Mouse (Mus musculus) gastrocnemius, postnatal 4 days (tissue): ENCODE data around the gene Hemgn. TPM values are rescaled to one million over a fixed set of nuclear protein-coding genes. Genes with fewer than 3 reads are reported as not detected.

Experiments
- DNase-seq, 2 experiments: peaks; one replicate each; pipeline ENCODE4 v3.0.0; 2021 to 2022; ENCODE audit warnings: low spot score in 2 of 2, mixed read lengths in 2 of 2
- total RNA-seq, 2 experiments: library from RNA; stranded (reverse); gene quantifications; 2 replicates each; pipeline ENCODE4 v1.2.3; 2021

The Hemgn gene
- total RNA-seq, 2 experiments from 2014 or later: 0.54 TPM; not detected in 1

DNA sequence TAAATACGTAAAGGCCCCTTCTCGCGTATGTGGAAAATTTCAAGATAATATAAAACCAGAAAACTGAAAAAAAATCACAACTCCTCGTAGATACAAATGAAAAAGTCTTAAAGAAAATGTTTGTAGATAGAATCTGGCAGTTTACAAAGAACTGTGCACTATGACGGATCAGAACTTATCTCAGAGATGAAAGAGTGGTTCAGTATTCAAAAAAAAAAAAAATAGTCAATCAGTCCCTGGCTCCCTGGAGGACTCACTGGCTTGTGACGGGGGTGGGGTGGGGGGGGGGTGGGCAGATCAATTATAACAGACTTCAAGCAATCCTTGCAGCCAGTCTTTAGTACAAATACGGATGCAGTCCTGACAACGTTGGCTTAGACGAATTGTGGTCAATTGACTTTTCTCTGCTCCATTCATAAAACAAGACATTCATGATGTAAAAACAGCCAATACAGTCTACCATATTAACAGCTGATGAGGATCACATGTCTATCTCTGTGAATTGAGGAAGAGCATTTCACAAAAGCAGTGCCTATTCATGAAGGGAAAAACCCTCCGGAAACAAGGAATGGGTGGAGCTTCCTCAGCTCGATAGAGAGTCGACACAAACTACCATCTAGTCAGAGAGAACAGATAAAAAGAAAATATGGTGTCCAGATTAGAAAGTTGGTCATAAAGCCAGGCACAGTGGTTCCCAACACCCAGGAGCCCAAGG lies 53.6 kb downstream of the Hemgn start:
- DNase-seq: no peak

DNA sequence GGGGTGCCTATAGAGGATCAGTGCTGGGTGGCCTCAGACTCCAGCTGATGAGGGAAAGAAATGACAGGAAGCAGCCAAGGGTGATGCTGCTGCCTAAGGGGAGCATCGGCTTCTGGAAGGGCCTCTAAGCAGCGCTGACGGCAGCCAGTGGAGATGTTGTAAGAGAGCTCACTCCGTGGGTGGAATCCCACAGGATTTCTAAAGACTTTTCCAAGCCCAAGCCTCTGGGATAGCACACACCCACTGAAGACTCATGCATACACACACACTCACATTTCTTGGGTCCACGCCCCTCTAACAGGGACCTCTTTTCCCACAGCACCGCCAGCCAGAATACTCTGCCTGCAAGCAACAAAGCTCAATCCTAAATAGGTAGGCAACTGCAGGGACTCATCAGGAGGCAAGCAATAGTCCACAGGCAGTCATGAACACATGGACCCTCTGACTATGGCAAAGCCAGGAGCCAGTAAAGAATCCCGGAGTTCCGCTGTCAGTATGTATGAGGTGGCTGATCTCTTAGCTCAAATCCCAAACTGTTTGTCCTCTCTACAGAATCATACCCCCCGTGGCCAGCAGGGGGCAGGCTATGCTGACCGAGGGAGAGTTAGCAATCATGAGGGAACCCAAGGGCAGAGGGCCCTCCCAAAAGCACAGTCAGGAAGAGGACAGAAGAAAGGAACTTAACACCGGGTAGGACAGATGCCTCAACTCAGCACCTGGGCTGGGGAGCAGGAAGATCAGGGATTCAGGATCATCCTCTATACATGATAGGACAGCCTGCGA lies 56.8 kb downstream of the Hemgn start:
- peak; percentile 60 to 65 for DNase-seq

DNA sequence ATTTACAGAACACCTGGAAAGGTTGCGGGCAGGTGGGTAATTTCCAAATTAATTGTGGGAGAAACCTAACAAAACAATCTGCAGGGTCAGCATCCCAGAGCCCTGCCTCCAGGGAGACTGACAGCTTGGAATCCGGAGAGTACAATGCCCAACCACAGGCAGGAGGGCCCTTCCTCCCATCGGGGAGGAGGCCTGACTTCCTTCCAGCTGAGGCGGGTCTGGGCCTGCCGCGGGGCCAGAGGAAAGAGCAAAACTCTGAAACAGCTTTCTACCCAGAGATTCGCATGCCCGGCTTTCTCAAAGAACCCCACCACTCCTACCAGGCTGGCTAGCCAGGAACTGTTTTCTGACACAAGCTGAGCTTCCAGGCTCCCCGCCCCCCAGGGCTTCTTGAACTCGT lies 60.3 kb downstream of the Hemgn start:
- DNase-seq: no peak

DNA sequence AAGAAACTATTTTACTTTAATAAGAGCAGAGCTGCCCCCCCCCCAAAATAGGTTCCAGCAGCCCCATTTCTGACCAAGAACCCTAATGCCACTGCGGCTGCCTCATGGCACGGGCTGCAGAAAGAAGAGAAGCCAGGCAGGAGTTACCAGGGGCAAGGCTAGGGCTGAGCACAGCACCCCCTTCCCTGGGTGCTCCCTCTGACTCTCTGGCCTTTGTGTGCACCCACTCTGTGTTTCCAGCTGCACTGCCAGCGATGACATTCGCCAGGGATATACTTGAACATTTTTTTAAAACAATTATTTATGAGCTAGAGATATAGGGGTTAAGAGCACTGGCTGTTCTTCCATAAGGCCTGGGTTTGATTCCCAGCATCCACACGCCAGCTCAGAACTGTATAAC lies 63.8 kb downstream of the Hemgn start:
- DNase-seq: no peak

DNA sequence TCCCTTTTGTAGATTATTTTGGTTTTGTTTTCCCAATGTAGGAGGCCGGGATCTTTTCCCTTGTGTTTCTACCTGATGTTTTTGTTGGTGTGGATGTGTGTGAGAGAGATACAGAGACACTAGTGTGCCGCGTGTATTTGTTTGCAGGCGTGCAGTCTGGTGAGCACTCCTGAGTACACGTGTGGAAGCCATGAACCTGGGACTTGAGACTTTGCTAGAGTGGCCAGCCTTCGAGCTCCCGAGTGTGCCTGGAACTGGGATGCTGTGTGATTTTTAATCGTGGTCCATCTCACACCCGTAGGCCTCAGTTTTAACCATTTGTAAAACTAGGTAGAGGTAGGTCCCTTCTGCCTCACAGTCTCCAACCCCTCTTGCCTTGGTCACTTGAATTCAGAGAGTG lies 64.4 kb downstream of the Hemgn start:
- DNase-seq: no peak

DNA sequence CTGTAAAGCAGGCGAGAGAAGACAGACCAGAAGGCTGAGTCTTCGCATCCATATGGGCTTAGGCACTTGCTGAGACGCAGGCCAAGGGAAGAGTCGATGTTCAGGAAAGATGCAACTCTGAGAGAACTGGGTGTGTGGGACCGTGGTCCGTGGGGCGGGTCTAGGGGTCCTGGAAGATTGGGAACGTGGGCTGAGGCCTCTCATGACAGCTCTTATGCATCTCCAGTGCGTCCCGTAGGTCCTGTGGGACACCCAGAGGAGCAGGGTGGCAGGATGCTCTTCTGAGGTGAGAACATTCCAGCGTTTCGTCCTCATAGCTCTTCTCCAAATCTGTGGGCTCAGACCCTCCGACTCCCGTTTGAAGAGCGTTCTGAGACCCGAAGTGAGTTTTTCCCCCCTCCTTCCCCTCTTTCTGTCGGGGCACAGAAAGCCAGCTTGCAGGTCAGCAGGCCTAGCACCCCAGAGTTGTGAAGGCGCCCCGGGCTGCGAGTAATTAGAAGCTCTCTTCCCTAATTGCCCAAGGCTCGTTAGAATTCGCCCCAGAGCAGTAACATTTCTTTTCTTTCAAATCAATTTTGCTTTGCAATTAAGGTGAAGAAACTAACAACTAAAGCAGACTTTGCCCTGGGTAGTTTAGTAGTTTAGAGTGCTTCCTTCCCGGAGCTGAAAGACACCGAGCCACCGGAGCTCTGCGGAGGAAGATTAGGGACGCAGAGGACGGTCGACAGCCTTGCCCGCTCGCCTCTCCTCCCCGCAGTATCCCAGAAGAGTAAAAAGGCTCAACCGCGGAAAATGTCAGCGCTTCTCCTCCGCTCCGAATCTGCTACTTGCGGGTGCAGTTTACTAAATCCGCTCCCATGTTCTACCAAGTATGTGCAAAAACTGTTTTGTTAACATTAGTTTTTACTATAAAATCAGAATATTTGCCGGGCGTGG lies 65.5 kb downstream of the Hemgn start:
- no peak for DNase-seq

DNA sequence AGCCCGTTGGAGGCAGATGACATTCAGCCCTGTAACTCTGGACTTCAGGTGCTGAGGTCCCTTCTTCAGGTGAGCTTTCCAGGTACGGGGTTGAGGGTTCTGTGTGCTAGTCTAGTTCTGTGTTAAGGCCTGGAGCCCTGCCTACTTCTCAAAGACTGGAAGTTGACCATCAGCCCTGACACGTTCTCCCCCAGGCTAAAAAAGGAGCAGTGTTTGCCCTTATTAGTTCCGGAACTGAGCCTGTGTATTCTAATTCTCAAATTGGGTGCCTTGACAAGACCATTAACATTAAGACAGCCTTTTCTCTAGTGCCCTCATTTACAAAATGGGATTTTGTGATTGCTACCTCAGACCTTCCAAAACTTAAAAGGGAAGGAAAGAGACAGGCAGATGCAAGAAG lies 66.2 kb downstream of the Hemgn start:
- DNase-seq: no peak

DNA sequence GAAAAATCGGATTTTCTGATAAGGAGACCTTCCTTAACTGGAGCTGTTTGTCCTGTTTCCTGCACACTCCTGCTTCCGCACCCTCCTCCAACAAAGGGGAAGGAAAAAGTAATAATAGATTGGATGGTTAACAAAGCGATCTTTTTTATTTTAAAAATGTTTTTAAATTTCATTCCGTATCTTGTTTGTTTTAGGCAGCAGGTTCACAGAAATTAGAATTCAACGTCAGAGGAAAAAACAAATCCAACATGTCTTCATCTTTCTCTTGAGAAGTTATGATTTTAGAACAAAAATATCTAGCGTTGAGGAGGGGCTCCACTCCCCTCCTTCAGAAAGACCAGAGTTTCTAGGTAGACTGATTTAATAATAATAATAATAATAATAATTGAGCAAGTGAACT lies 67.1 kb downstream of the Hemgn start:
- no peak for DNase-seq

DNA sequence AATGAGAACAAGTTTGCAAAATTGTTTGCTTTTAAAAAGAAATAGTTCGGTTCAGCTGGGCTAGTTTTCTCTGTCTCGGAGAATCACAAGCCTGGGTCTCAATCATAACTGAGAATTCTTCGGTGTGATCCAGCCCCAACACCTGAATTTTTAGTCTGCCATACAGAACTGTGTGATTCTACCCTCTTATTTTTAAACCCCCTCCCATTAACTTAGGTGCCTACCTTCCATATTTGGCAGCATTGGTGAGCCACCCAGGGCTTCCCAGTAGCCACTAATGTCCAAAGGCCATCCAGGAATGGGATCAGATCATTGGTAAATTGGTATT lies 67.6 kb downstream of the Hemgn start:
- DNase-seq: no peak

DNA sequence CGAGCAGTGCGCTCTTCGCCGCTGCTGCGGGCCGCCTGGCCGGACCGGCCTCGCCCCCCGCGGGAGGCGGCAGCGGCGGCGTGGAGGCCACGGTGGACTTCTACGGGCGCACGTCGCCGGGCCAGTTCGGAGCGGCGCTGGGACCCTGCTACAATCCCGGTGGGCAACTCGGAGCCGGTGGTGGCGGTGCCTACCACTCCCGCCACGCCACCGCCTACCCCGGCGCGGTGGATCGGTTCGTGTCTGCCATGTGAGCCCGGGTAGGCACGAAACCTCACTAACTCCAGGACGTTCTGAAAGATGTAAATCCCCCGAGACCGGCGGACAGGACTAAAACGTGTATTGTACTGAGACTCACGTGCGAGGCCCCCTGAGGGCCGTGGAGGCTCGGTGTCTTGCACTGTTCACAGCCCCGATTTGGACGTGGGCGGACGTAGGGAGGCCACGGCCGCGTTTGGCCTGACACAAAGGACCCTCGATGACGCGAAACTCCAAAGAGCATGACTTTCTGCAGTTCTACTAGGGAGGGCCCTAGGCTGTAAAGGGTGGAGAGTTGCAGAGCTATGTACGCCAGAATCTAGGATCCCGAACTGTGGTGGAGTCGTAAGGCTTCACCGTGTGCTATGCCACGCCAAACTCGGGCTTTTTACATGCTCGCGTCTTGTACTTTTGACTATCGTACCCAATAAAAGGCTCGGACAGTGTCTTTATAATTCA lies 68.1 kb downstream of the Hemgn start:
- DNase-seq: no peak

DNA sequence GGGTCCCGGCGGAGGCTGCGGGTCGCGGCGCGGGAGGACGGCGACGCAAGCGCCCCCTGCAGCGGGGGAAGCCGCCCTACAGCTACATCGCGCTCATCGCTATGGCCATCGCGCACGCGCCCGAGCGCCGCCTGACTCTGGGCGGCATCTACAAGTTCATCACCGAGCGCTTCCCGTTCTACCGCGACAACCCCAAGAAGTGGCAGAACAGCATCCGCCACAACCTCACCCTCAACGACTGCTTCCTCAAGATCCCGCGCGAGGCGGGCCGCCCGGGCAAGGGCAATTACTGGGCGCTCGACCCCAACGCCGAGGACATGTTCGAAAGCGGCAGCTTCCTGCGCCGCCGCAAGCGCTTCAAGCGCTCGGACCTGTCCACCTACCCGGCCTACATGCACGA lies 69.0 kb downstream of the Hemgn start:
- DNase-seq: peak in 1 of 2 experiments; percentile 30

Other genes starting within 250 kb of the Hemgn start
- 10 to 100 TPM; 11.1 to 11.6 TPM for gene Xpa, start 217.2 kb downstream of the Hemgn start, total RNA-seq
- gene Foxe1, start 69.9 kb downstream of the Hemgn start, total RNA-seq: not detected
- 1 to 10 TPM; 3.9 to 4.1 TPM for gene Trmo, start 24.1 kb downstream of the Hemgn start, total RNA-seq
- 100 to 1,000 TPM; 121 to 131 TPM for gene Anp32b, start 37.4 kb upstream of the Hemgn start, total RNA-seq
- gene Nans, start 75.7 kb upstream of the Hemgn start, total RNA-seq: 10 to 100 TPM; 54.0 to 60.9 TPM
- gene Trim14, start 122.6 kb upstream of the Hemgn start, total RNA-seq: 1 to 10 TPM; 1.5 to 3.1 TPM
- gene Coro2a, start 188.7 kb upstream of the Hemgn start, total RNA-seq: under 1 TPM; 0.80 to 0.81 TPM
- 1 to 10 TPM; 1.6 to 1.8 TPM for gene Tbc1d2, start 236.7 kb upstream of the Hemgn start, total RNA-seq